In the genomic region with DNA sequence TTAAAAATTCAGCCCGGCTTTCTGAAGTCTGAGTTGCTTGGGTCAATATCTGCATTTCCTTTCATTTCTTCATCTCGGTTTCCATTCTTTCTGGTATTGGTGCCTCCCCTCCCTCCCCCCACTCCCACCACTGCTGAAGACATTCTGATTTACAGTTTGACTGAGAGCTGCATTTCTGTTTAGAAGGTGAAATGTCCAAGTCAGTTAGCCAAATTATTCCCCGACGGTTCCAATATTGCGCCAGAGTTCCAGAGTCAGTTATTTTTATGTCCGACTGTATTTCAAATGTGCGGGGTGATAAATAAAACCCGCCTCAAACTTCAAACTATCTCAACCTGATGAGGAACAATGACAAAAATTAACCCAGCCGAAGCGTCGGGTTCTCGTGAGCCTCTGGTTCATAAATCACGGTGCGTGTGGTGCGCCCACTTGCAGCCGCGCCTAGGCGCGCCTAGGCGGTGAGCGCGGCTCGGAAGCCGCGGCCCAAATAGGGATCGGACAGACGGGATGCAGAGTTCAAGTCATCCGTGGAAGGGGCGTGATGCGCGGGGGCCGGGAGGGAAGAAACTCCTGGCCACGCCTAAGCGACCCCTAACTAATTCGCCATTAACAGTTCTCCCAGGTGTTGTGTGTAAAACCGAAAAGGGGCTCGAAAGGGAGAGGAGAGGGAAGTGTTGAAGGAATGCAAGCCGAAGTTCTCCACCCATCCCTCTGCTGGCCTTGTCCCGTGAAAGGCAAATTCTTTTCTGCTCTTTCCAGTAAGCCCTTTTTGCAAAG, we compare ENCODE assay signal across 11 mouse cellular contexts. TPM values are rescaled to one million over a fixed set of nuclear protein-coding genes. Genes with fewer than 3 reads are reported as not detected.
A peak's percentile ranks its signal among the peaks of the same experiment; 100 is the strongest.
DNase-seq lines count a peak whose midpoint lies in the region; ATAC-seq and TF ChIP-seq lines count a peak whose summit lies in the region.
"Had no signal": no experiment of that assay in that cellular context is flagged by ENCODE, and none has a peak within 500 bp of the region (broad histone marks: within the 10 kb centered on the region; RNA-seq: fewer than 3 reads in every experiment).

No protein-coding gene starts in this region.

- peak overlapping the region; percentile 48 for H3K4me2 ChIP-seq in forebrain, embryonic 13.5 days
- peak overlapping the region; percentile 42 for H3K4me2 ChIP-seq in limb, embryonic 11.5 days (ENCODE audit: low read depth, severe bottlenecking)

- TF ChIP-seq CTCF in gastrocnemius, adult 2 months (IDR thresholded peaks at IDR 0.05): no peak
- TF ChIP-seq CTCF in ES-Bruce4 (IDR thresholded peaks at IDR 0.05; ENCODE audit: low read depth, low read length): no peak

- TF ChIP-seq POLR2A in ES-Bruce4 (IDR thresholded peaks at IDR 0.05; ENCODE audit: insufficient read depth, low read length): no peak

- H3K9me3 ChIP-seq in ES-Bruce4 (replicated peaks; ENCODE audit: control insufficient read depth, insufficient read depth, low read length, poor library complexity, severe bottlenecking): no peaks in the 10 kb centered on the region
- H3K9me3 ChIP-seq in forebrain, embryonic 13.5 days (replicated peaks): no peaks in the 10 kb centered on the region
- H3K9me3 ChIP-seq in limb, embryonic 11.5 days (ENCODE audit: control insufficient read depth, low read length): no peaks in the 10 kb centered on the region

- H3K27me3 ChIP-seq in ES-Bruce4 (ENCODE audit: control insufficient read depth, insufficient read depth, low read length, poor library complexity, severe bottlenecking): peaks cover 22% of the 10 kb centered on the region
- H3K27me3 ChIP-seq in forebrain, embryonic 13.5 days: peaks cover 97% of the 10 kb centered on the region
- H3K27me3 ChIP-seq in limb, embryonic 11.5 days (ENCODE audit: control insufficient read depth, insufficient read depth, low read length): peaks cover 27% of the 10 kb centered on the region

- no peak for ATAC-seq in forebrain, embryonic 13.5 days
- ATAC-seq in limb, embryonic 11.5 days (ENCODE audit: insufficient number of reproducible peaks, low FRiP score, low TSS enrichment, low read depth): peak; percentile 3; the same call in 1 of the 2 replicates
- ATAC-seq: lung, postnatal 0 days had no signal

- DNase-seq in gastrocnemius, adult 2 months: no peak
- DNase-seq in gastrocnemius, adult 18-20 months (ENCODE audit: low spot score): no peak
- peak; percentile 58 for DNase-seq in limb, embryonic 11.5 days (ENCODE audit: low spot score)
- DNase-seq in layer of hippocampus, postnatal 10 days (ENCODE audit: low spot score in 2 of 2): no peak
- no peak for DNase-seq in layer of hippocampus, postnatal 25 days (ENCODE audit: extremely low spot score in 1 of 2, low spot score in 1 of 2)
- no peak for DNase-seq in gastrocnemius, postnatal 4 days (ENCODE audit: low spot score in 2 of 2)

- intact Hi-C loops in gastrocnemius, adult 2 months (cut with DNase I): no loop called here

- no peaks in the 10 kb centered on the region for H3K36me3 ChIP-seq in ES-Bruce4 (ENCODE audit: control insufficient read depth, insufficient read depth, low read length, poor library complexity, severe bottlenecking)
- no peaks in the 10 kb centered on the region for H3K36me3 ChIP-seq in forebrain, embryonic 13.5 days (ENCODE audit: poor library complexity, severe bottlenecking)
- H3K36me3 ChIP-seq in limb, embryonic 11.5 days (ENCODE audit: control insufficient read depth, insufficient read depth, low read length): no peaks in the 10 kb centered on the region

- no peaks in the 10 kb centered on the region for H3K4me1 ChIP-seq in ES-Bruce4 (ENCODE audit: control insufficient read depth, insufficient read depth, low read length)
- peaks cover 14% of the 10 kb centered on the region for H3K4me1 ChIP-seq in forebrain, embryonic 13.5 days
- H3K4me1 ChIP-seq in limb, embryonic 11.5 days (ENCODE audit: control insufficient read depth, insufficient read depth, low read length): peaks cover 17% of the 10 kb centered on the region; the same call in 1 of the 2 replicates

- TF ChIP-seq EP300 in ES-Bruce4 (IDR thresholded peaks at IDR 0.05; ENCODE audit: insufficient read depth, low read depth, low read length): no peak

- peak overlapping the region; percentile 25 for H3K9ac ChIP-seq in ES-Bruce4 (ENCODE audit: low read depth, poor library complexity, severe bottlenecking)
- H3K9ac ChIP-seq in forebrain, embryonic 13.5 days: no peak overlapping the region
- H3K9ac ChIP-seq in limb, embryonic 11.5 days (ENCODE audit: low read length): peak overlapping the region; percentile 43

- H3K27ac ChIP-seq in gastrocnemius, adult 2 months: no peak overlapping the region
- no peak overlapping the region for H3K27ac ChIP-seq in ES-Bruce4 (ENCODE audit: insufficient read depth, low read length)
- no peak overlapping the region for H3K27ac ChIP-seq in forebrain, embryonic 13.5 days
- peak overlapping the region; percentile 69 for H3K27ac ChIP-seq in limb, embryonic 11.5 days (replicated peaks; ENCODE audit: low read depth, low read length)

- H3K4me3 ChIP-seq in gastrocnemius, adult 2 months: peak overlapping the region; percentile 58
- peak overlapping the region; percentile 48 for H3K4me3 ChIP-seq in ES-Bruce4 (ENCODE audit: low read depth, low read length)
- H3K4me3 ChIP-seq in forebrain, embryonic 13.5 days: peak overlapping the region; percentile 25; the same call in 1 of the 2 replicates
- H3K4me3 ChIP-seq in limb, embryonic 11.5 days (ENCODE audit: low read depth, low read length): peak overlapping the region; percentile 15

- WGBS in forebrain, embryonic 13.5 days: under 1% methylated on average over 39 of the region's 39 CpGs
- WGBS in limb, embryonic 11.5 days: under 1% methylated on average over 39 of the region's 39 CpGs

RNA-seq across cellular contexts. Expression of a gene that starts 7.9 kb away (rescaled TPM):
- total RNA-seq in gastrocnemius, adult 2 months (2021): 1 to 10 TPM in 1 of 2 experiments, under 1 TPM in 1; 0.46 to 1.1 TPM
- under 1 TPM; 0.43 to 0.50 TPM for total RNA-seq in gastrocnemius, adult 18-20 months (2021)
- polyA plus RNA-seq in ES-Bruce4 (2011; ENCODE audit: insufficient read depth, insufficient read length, low read depth, missing spikeins): not detected in 2 replicates
- polyA plus RNA-seq in forebrain, embryonic 13.5 days (2015; fragmentation: Nextera tagmentation; extraction: Ambion mirVana): 1.7 and 2.2 TPM in 2 replicates
- 33.4 and 38.0 TPM in 2 replicates for polyA plus RNA-seq in limb, embryonic 11.5 days (2014; fragmentation: Nextera tagmentation; extraction: Ambion mirVana)
- total RNA-seq in layer of hippocampus, postnatal 10 days (2021): 1 to 10 TPM; 3.8 to 4.7 TPM
- total RNA-seq in layer of hippocampus, postnatal 25 days (2021): 1 to 10 TPM; 1.2 to 2.4 TPM
- total RNA-seq in gastrocnemius, postnatal 4 days (2021): 1 to 10 TPM; 5.8 to 8.9 TPM
- total RNA-seq: common myeloid progenitor, adult 5-6 weeks had no signal
- polyA plus RNA-seq: spleen, adult 2 months had no signal
